Mouse (Mus musculus): ENCODE measurements around the gene Sema4d. TPM values are rescaled to one million over a fixed set of nuclear protein-coding genes. Genes with fewer than 3 reads are reported as not detected.
"Not testable (repeated sequence)": the region's sequence is repeated elsewhere in the genome, so short reads cannot be mapped to it uniquely, and the experiment has no call there.

Sema4d gene
- 3.8 and 4.6 TPM in 2 replicates for polyA plus RNA-seq (2015; fragmentation: Nextera tagmentation; extraction: Ambion mirVana)

DNA sequence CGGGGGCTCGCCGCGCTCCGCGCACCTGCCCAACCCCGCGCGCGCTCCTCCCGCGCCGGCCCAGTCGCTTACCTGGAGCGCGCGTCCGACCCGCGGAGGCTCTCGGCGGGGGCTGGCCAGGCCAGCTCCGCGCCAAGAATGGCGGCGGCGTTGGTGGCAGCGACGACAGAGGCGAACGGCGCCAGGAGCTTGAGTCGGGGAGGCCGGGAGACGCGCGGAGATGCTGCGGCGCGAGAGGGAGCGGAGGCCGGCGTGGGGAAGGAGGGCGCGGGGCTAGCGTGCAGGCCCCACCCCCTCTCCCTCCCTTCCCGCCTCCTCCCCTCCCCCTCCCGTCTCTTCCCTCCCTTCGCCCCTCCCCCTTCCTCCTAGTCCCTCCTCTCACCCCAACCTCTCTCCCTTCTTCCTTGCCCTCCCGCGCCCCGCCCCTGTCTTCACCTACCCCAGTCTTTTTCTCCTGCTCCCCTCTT lies at the start of gene Sema4d:
Gene Sema4d (minus strand): TSS at position 323 of the 467 bp plus-strand sequence.
- Histone ChIP-seq H3K9ac (peak within 1 kb of the TSS; percentile 72), H3K4me2 (peak within 1 kb of the TSS; percentile 91), H3K36me3 (replicated peaks) (no peaks in the 10 kb centered on the region), H3K4me3 (replicated peaks) (peak within 1 kb of the TSS; percentile 81), H3K9me3 (replicated peaks) (no peaks in the 10 kb centered on the region), H3K4me1 (replicated peaks) (peaks cover 28% of the 10 kb centered on the region), H3K27me3 (0 out of 2 replicates have a peak, but pooled peaks cover 8% of the 10 kb centered on the region), H3K27ac (replicated peaks) (peak within 1 kb of the TSS; percentile 10; the same call in 1 of the 2 replicates)
- WGBS (ENCODE audit: insufficient replicate concordance), result under 1% methylated on average over 44 of the region's 52 CpGs
- peak; percentile 68 for ATAC-seq (ENCODE audit: insufficient read depth)

GRCm38 (mm10) chr13:51843298-51843697 lies 49.8 kb upstream of the Sema4d start:
- Histone ChIP-seq H3K4me1 (replicated peaks) (peaks cover 85% of the 10 kb centered on the region), H3K4me2 (peak overlapping the region; percentile 65), H3K4me3 (replicated peaks) (no peak overlapping the region), H3K9ac (no peak overlapping the region; the same call in 1 of the 2 replicates), H3K9me3 (replicated peaks) (no peaks in the 10 kb centered on the region), H3K27ac (replicated peaks) (peak overlapping the region; percentile 74; the same call in 1 of the 2 replicates), H3K27me3 (peaks cover 14% of the 10 kb centered on the region), H3K36me3 (replicated peaks) (no peaks in the 10 kb centered on the region)
- 45% methylated on average over 4 of the region's 4 CpGs for WGBS (ENCODE audit: insufficient replicate concordance)
- no peak for ATAC-seq (ENCODE audit: insufficient read depth)

DNA sequence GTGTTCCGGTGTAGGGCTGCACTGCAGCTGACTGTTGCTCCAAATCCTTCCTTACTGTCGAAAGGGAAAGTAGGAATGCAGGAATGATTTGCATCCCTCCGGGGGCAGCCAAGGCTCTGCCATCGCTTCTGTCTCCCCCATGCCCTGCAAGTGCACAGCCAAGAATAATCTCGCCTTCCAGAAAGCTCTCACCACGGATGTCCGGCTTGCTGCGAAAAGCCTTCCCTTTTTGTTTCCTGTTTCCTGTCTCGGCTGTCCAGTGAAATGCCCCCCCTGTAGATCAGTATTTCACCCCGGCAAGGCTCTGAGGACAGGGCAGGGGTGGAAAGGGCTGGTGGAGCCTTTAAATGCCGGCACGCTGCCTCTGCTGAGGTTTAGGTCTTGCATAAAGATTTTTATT lies 49.2 kb upstream of the Sema4d start:
- H3K9me3 ChIP-seq (replicated peaks), result no peaks in the 10 kb centered on the region
- H3K4me2 ChIP-seq, result peak overlapping the region; percentile 65
- peaks cover 80% of the 10 kb centered on the region for H3K4me1 ChIP-seq (replicated peaks)
- WGBS (ENCODE audit: insufficient replicate concordance), result 8% methylated on average over 12 of the region's 12 CpGs
- peak overlapping the region; percentile 26; the same call in 1 of the 2 replicates for H3K4me3 ChIP-seq (replicated peaks)
- H3K9ac ChIP-seq, result peak overlapping the region; percentile 30; the same call in 1 of the 2 replicates
- peak overlapping the region; percentile 74 for H3K27ac ChIP-seq (replicated peaks)
- no peak for ATAC-seq (ENCODE audit: insufficient read depth)
- no peaks in the 10 kb centered on the region for H3K36me3 ChIP-seq (replicated peaks)
- H3K27me3 ChIP-seq, result peaks cover 14% of the 10 kb centered on the region

DNA sequence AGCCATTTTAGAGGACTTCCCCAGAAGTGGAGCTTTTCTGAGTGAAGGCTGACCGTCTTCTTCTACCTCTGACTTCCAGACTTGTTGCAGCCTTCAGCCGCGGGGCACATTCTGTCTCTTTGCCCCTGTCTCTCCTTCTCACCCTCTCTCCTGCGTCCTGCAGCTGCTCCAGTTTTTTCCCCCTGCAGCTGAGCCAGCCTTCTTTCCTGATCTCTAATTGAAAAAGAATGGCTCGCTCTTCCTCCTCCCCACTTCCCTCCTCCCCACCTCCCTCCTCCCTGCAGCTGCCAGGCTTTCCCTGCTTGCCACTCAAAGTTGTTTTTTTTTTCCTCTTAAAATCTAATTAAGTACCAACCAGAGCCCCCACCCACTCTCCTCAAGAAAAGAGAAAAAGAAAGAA lies 48.6 kb upstream of the Sema4d start:
- Histone ChIP-seq H3K4me2 (peak overlapping the region; percentile 65), H3K27ac (replicated peaks) (peak overlapping the region; percentile 74), H3K9ac (peak overlapping the region; percentile 30; the same call in 1 of the 2 replicates)

DNA sequence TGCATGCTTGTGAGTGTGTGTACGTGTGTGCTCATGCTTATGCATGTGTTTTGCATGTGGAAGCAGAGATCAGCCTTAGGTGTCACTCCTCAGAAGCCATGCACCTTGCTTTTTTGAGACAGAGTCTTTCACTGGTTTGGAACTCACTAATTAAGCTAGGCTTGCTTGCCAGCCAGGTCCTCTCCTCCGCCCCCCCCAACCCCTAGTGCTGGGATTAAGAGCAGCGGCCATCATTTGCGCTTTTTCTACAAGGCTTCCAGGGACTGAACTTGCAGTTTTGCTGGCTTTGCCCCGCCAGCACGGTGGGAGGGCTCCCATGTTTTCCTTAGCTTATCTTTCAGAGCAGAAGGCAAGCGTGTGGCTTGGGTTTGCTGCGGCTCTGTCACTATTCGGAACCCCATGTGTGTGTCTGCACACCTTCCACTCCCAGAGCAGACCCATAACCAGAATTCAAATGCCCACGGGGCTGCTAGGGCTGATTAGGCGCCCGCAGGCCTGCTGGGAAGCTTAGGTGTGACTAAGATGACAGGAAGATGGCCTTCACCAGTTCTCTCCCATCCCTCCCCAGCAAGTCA lies 48.1 kb upstream of the Sema4d start:
- Histone ChIP-seq H3K27me3 (peaks cover 14% of the 10 kb centered on the region), H3K4me3 (replicated peaks) (peak overlapping the region; percentile 26), H3K9ac (peak overlapping the region; percentile 32; the same call in 1 of the 2 replicates), H3K9me3 (replicated peaks) (no peaks in the 10 kb centered on the region), H3K4me1 (replicated peaks) (peaks cover 68% of the 10 kb centered on the region), H3K27ac (replicated peaks) (peak overlapping the region; percentile 74), H3K4me2 (peak overlapping the region; percentile 65), H3K36me3 (replicated peaks) (no peaks in the 10 kb centered on the region)
- 9% methylated on average over 12 of the region's 12 CpGs for WGBS (ENCODE audit: insufficient replicate concordance)
- peak; percentile 69 for ATAC-seq (ENCODE audit: insufficient read depth)

More for the DNA sequence above, 48.6 kb upstream of the Sema4d start:
- H3K4me1 ChIP-seq (replicated peaks), result peaks cover 74% of the 10 kb centered on the region
- H3K36me3 ChIP-seq (replicated peaks), result no peaks in the 10 kb centered on the region
- no peaks in the 10 kb centered on the region for H3K9me3 ChIP-seq (replicated peaks)
- H3K27me3 ChIP-seq, result peaks cover 14% of the 10 kb centered on the region
- 12% methylated on average over 5 of the region's 5 CpGs for WGBS (ENCODE audit: insufficient replicate concordance)
- H3K4me3 ChIP-seq (replicated peaks), result peak overlapping the region; percentile 26
- no peak for ATAC-seq (ENCODE audit: insufficient read depth)

GRCm38 (mm10) chr13:51840702-51841101 lies 47.2 kb upstream of the Sema4d start:
- Histone ChIP-seq H3K4me2 (peak overlapping the region; percentile 65), H3K4me3 (replicated peaks) (no peak overlapping the region), H3K9ac (no peak overlapping the region), H3K4me1 (replicated peaks) (peaks cover 60% of the 10 kb centered on the region), H3K36me3 (replicated peaks) (no peaks in the 10 kb centered on the region), H3K9me3 (replicated peaks) (no peaks in the 10 kb centered on the region), H3K27me3 (peaks cover 14% of the 10 kb centered on the region), H3K27ac (replicated peaks) (peak overlapping the region; percentile 74)
- no peak for ATAC-seq (ENCODE audit: insufficient read depth)
- 33% methylated on average over 6 of the region's 6 CpGs for WGBS (ENCODE audit: insufficient replicate concordance)

- no peaks in the 10 kb centered on the region for H3K36me3 ChIP-seq (replicated peaks)
- peaks cover 14% of the 10 kb centered on the region for H3K27me3 ChIP-seq
- H3K4me1 ChIP-seq (replicated peaks), result peaks cover 54% of the 10 kb centered on the region
- H3K4me2 ChIP-seq, result peak overlapping the region; percentile 9; the same call in 1 of the 2 replicates
- 7% methylated on average over 8 of the region's 8 CpGs for WGBS (ENCODE audit: insufficient replicate concordance)
- no peak overlapping the region for H3K4me3 ChIP-seq (replicated peaks)
- no peak overlapping the region for H3K27ac ChIP-seq (replicated peaks)
- no peak for ATAC-seq (ENCODE audit: insufficient read depth)
- H3K9ac ChIP-seq, result no peak overlapping the region
- no peaks in the 10 kb centered on the region for H3K9me3 ChIP-seq (replicated peaks)
Measured at GRCm38 (mm10) chr13:51839250-51840026, 45.9 kb upstream of the Sema4d start.

DNA sequence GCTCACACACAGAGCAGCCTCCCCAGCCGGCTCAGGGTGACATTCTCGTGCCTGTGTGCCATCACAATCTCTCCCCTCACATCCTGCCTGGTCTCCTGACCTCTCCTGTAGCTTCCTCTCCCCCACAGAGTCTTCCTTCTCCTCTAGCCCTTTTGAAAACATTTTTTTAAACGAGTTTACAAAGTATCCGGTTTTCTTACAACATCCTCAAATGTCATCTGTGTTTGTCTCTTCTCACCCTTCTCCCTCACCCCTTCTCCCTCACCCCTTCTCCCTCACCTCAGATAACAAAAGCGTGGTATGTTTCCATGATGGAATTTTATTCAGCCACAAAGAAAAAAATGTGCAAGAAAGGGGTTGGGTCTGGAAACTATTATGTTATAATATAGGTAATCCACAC lies 43.9 kb upstream of the Sema4d start:
- Histone ChIP-seq H3K27ac (replicated peaks) (no peak overlapping the region), H3K4me2 (no peak overlapping the region), H3K4me1 (replicated peaks) (peaks cover 49% of the 10 kb centered on the region), H3K36me3 (replicated peaks) (no peaks in the 10 kb centered on the region), H3K4me3 (replicated peaks) (no peak overlapping the region), H3K9me3 (replicated peaks) (no peaks in the 10 kb centered on the region), H3K9ac (no peak overlapping the region), H3K27me3 (peaks cover 3% of the 10 kb centered on the region; the same call in 1 of the 2 replicates)
- WGBS (ENCODE audit: insufficient replicate concordance), result 7% methylated on average over 5 of the region's 5 CpGs
- no peak for ATAC-seq (ENCODE audit: insufficient read depth)

- not testable (repeated sequence) for H3K9me3 ChIP-seq (replicated peaks); H3K9ac ChIP-seq; H3K4me3 ChIP-seq (replicated peaks); H3K27ac ChIP-seq (replicated peaks); H3K27me3 ChIP-seq; H3K36me3 ChIP-seq (replicated peaks); H3K4me2 ChIP-seq; ATAC-seq (ENCODE audit: insufficient read depth)
- 52% methylated on average over 4 of the region's 4 CpGs for WGBS (ENCODE audit: insufficient replicate concordance)
- H3K4me1 ChIP-seq (replicated peaks), result peaks cover 27% of the 10 kb centered on the region
Measured at GRCm38 (mm10) chr13:51835208-51835607, 41.7 kb upstream of the Sema4d start.

DNA sequence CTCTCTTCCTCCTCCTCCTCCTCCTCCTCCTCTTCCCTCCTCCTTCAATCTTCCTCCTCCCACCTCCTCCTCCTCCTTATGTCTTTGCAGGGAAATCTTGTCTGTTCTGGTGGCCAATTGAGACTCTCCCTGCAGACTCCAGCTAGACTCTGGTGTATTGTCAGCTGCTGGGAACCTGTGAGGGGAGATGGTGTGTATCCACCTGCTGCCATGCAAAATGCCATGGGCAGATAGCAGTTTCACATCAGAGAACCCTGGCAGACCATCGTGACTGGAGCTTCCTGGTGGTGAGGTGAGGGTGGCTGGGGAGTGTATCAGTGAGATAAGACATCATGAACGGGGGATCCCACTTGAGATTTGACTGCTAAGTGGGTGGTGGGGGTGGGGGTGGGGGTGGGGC lies 41.0 kb upstream of the Sema4d start:
- Histone ChIP-seq H3K36me3 (replicated peaks) (no peaks in the 10 kb centered on the region), H3K4me3 (replicated peaks) (no peak overlapping the region), H3K4me1 (replicated peaks) (peaks cover 20% of the 10 kb centered on the region), H3K4me2 (no peak overlapping the region), H3K9me3 (replicated peaks) (no peaks in the 10 kb centered on the region), H3K9ac (no peak overlapping the region), H3K27ac (replicated peaks) (no peak overlapping the region), H3K27me3 (peaks cover 3% of the 10 kb centered on the region; the same call in 1 of the 2 replicates)
- ATAC-seq (ENCODE audit: insufficient read depth), result peak; percentile 23; the same call in 1 of the 2 replicates
- WGBS (ENCODE audit: insufficient replicate concordance), result 3% methylated on average over 2 of the region's 2 CpGs

DNA sequence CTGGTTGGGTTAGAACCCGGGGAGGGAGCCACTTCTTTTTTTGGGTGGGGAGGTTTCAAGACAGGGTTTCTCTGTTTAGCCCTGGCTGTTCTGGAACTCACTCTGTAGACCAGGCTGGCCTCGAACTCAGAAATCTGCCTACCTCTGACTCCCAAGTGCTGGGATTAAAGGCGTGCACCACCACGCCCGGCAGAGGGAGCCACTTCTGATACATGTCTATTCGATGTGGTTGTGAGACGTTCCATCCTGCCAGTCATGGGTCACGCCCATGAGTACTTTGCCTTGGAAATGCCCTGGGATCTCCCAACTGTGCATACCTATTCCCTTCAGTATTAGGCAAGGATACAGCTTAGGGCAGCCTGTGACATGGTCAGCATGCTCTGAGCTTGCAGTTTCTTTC lies 40.5 kb upstream of the Sema4d start:
- H3K36me3 ChIP-seq (replicated peaks); H3K27ac ChIP-seq (replicated peaks); H3K9me3 ChIP-seq (replicated peaks); H3K4me3 ChIP-seq (replicated peaks); H3K4me2 ChIP-seq; H3K9ac ChIP-seq; H3K27me3 ChIP-seq; ATAC-seq (ENCODE audit: insufficient read depth): not testable (repeated sequence)
- WGBS (ENCODE audit: insufficient replicate concordance), result 43% methylated on average over 8 of the region's 8 CpGs
- peaks cover 15% of the 10 kb centered on the region for H3K4me1 ChIP-seq (replicated peaks)
